In genomic region chr4:152710339-152710738, GRCm38 (mm10) we compare ENCODE assay signal across 28 mouse cellular contexts.
DNase-seq lines count a peak whose midpoint lies in the region; ATAC-seq and TF ChIP-seq lines count a peak whose summit lies in the region.
"Had no signal": no experiment of that assay in that cellular context is flagged by ENCODE, and none has a peak within 500 bp of the region (broad histone marks: within the 10 kb centered on the region; RNA-seq: fewer than 3 reads in every experiment).

No protein-coding gene starts in this region.

- H3K4me1 ChIP-seq in liver, postnatal 0 days (ENCODE audit: insufficient read depth): no peaks in the 10 kb centered on the region; the same call in 1 of the 2 replicates
- H3K4me1 ChIP-seq in liver, embryonic 12.5 days: no peaks in the 10 kb centered on the region
- H3K4me1 ChIP-seq in MEL (ENCODE audit: control insufficient read depth in 1 of 2, insufficient read depth in 2 of 2, low read length in 2 of 2): peaks cover 0 to 6% of the 10 kb centered on the region in 2 experiments; a peak in 2 of 4 replicates
- H3K4me1 ChIP-seq: embryonic facial prominence, embryonic 10.5 days; embryonic facial prominence, embryonic 13.5 days; forebrain, embryonic 10.5 days; forebrain, embryonic 13.5 days; heart, embryonic 12.5 days; heart, embryonic 15.5 days; hindbrain, embryonic 12.5 days; hindbrain, embryonic 15.5 days; intestine, embryonic 15.5 days had no signal

- TF ChIP-seq EP300 in liver, postnatal 0 days (IDR thresholded peaks at IDR 0.05; ENCODE audit: low read depth): peak; percentile 81
- peak in 1 of 2 experiments; percentile 35; a peak in 1 of 4 replicates for TF ChIP-seq EP300 in MEL (IDR thresholded peaks at IDR 0.05; ENCODE audit: low read depth in 1 of 2, low read length in 2 of 2)

- H3K4me2 ChIP-seq in liver, postnatal 0 days (ENCODE audit: low read depth, low read length): no peak overlapping the region
- H3K4me2 ChIP-seq in liver, embryonic 12.5 days: no peak overlapping the region
- H3K4me2 ChIP-seq: embryonic facial prominence, embryonic 13.5 days; forebrain, embryonic 13.5 days; heart, embryonic 12.5 days; heart, embryonic 15.5 days; hindbrain, embryonic 12.5 days; hindbrain, embryonic 15.5 days; intestine, embryonic 15.5 days had no signal

- no peak for TF ChIP-seq RAD21 in MEL (IDR thresholded peaks at IDR 0.05; ENCODE audit: low read depth, low read length)

- no peak for TF ChIP-seq POLR2A in MEL (IDR thresholded peaks at IDR 0.05; ENCODE audit: control insufficient read depth in 1 of 2, insufficient read depth in 1 of 2, low read depth in 1 of 2, low read length in 2 of 2, poor library complexity in 1 of 2)

- WGBS in liver, postnatal 0 days (ENCODE audit: insufficient replicate concordance): 67% methylated on average over 5 of the region's 5 CpGs
- 62% methylated on average over 5 of the region's 5 CpGs for WGBS in liver, embryonic 12.5 days (ENCODE audit: insufficient replicate concordance)

- ATAC-seq in cerebellum, adult (ENCODE audit: insufficient number of reproducible peaks, low FRiP score, low TSS enrichment): no peak
- ATAC-seq in liver, postnatal 0 days: peak; percentile 89
- no peak for ATAC-seq in liver, embryonic 12.5 days
- no peak for ATAC-seq in erythroid progenitor cell, adult 5-6 weeks (replicated peaks; ENCODE audit: low FRiP score, poor library complexity, severe bottlenecking)
- ATAC-seq: forebrain, embryonic 13.5 days; forebrain, postnatal 0 days; intestine, embryonic 15.5 days had no signal

- no peaks in the 10 kb centered on the region for H3K27me3 ChIP-seq in liver, postnatal 0 days (ENCODE audit: insufficient read depth, low read length)
- no peaks in the 10 kb centered on the region for H3K27me3 ChIP-seq in liver, embryonic 12.5 days (replicated peaks)
- no peaks in the 10 kb centered on the region for H3K27me3 ChIP-seq in MEL (ENCODE audit: control insufficient read depth in 1 of 2, insufficient read depth in 2 of 2, low read length in 2 of 2)
- H3K27me3 ChIP-seq: embryonic facial prominence, embryonic 13.5 days; forebrain, embryonic 13.5 days; heart, embryonic 12.5 days; heart, embryonic 15.5 days; hindbrain, embryonic 12.5 days; hindbrain, embryonic 15.5 days; intestine, embryonic 15.5 days had no signal

- peak; percentile 43 to 44 for DNase-seq in cerebellum, postnatal 10 days
- DNase-seq in liver, postnatal 0 days: peak; percentile 21
- DNase-seq in MEL (ENCODE audit: low read depth, low spot score): peak; percentile 29
- DNase-seq: adrenal gland, adult 2 months; adrenal gland, postnatal 14 days; cerebellum, adult 18-20 months; cerebellum, adult 9-10 months; cerebellum, postnatal 25 days; embryo, embryonic 11 days; forebrain, postnatal 0 days; gastrocnemius, adult 2 months; gastrocnemius, postnatal 14 days; heart, adult 11 months; heart, postnatal 4 days; kidney, adult 11 months had no signal

- no peaks in the 10 kb centered on the region for H3K79me2 ChIP-seq in MEL (ENCODE audit: control insufficient read depth, insufficient read depth, low read length, poor library complexity)

- H3K9ac ChIP-seq in liver, postnatal 0 days (replicated peaks): no peak overlapping the region
- H3K9ac ChIP-seq in liver, embryonic 12.5 days: no peak overlapping the region
- no peak overlapping the region for H3K9ac ChIP-seq in MEL (ENCODE audit: control insufficient read depth, low read depth, low read length, poor library complexity, severe bottlenecking)
- H3K9ac ChIP-seq: embryonic facial prominence, embryonic 13.5 days; forebrain, embryonic 13.5 days; forebrain, postnatal 0 days; heart, embryonic 12.5 days; heart, embryonic 15.5 days; hindbrain, embryonic 12.5 days; hindbrain, embryonic 15.5 days; intestine, embryonic 15.5 days had no signal

- no peaks in the 10 kb centered on the region for H3K9me3 ChIP-seq in liver, postnatal 0 days (ENCODE audit: low read length)
- H3K9me3 ChIP-seq in liver, embryonic 12.5 days (replicated peaks): peaks cover 8% of the 10 kb centered on the region; the same call in 1 of the 2 replicates
- H3K9me3 ChIP-seq in MEL (replicated peaks; ENCODE audit: insufficient read depth, low read length): no peaks in the 10 kb centered on the region
- H3K9me3 ChIP-seq: embryonic facial prominence, embryonic 10.5 days; embryonic facial prominence, embryonic 13.5 days; forebrain, embryonic 10.5 days; forebrain, embryonic 13.5 days; heart, embryonic 15.5 days; hindbrain, embryonic 12.5 days; hindbrain, embryonic 15.5 days; intestine, embryonic 15.5 days had no signal

- H3K27ac ChIP-seq in liver, postnatal 0 days (ENCODE audit: low read depth): no peak overlapping the region
- no peak overlapping the region for H3K27ac ChIP-seq in liver, embryonic 12.5 days
- no peak overlapping the region for H3K27ac ChIP-seq in MEL (ENCODE audit: control insufficient read depth, low read depth, low read length)
- H3K27ac ChIP-seq: embryonic facial prominence, embryonic 10.5 days; embryonic facial prominence, embryonic 13.5 days; forebrain, embryonic 10.5 days; forebrain, embryonic 13.5 days; gastrocnemius, adult 2 months; heart, embryonic 15.5 days; hindbrain, embryonic 12.5 days; hindbrain, embryonic 15.5 days; intestine, embryonic 15.5 days had no signal

- TF ChIP-seq CTCF in liver, postnatal 0 days (IDR thresholded peaks at IDR 0.05; ENCODE audit: low read depth): no peak
- TF ChIP-seq CTCF in MEL (IDR thresholded peaks at IDR 0.05 in 2 of 3, conservative IDR thresholded peaks at IDR 0.05 in 1 of 3; ENCODE audit: control insufficient read depth in 1 of 3, insufficient read depth in 1 of 3, low read depth in 2 of 3, low read length in 3 of 3, poor library complexity in 1 of 3, severe bottlenecking in 1 of 3): no peak

- no peak overlapping the region for H3K4me3 ChIP-seq in liver, postnatal 0 days (ENCODE audit: low read depth, low read length)
- H3K4me3 ChIP-seq in liver, embryonic 12.5 days: no peak overlapping the region
- H3K4me3 ChIP-seq in MEL (ENCODE audit: control insufficient read depth in 1 of 2, insufficient read depth in 1 of 2, low read depth in 2 of 2, low read length in 2 of 2): no peak overlapping the region
- H3K4me3 ChIP-seq: embryonic facial prominence, embryonic 10.5 days; embryonic facial prominence, embryonic 13.5 days; erythroblast, embryonic 14.5 days; forebrain, embryonic 10.5 days; forebrain, embryonic 13.5 days; gastrocnemius, adult 2 months; heart, embryonic 12.5 days; heart, embryonic 15.5 days; hindbrain, embryonic 12.5 days; hindbrain, embryonic 15.5 days; intestine, embryonic 15.5 days had no signal

- H3K36me3 ChIP-seq in liver, postnatal 0 days (replicated peaks; ENCODE audit: insufficient read depth, low read length): no peaks in the 10 kb centered on the region
- H3K36me3 ChIP-seq in liver, embryonic 12.5 days: no peaks in the 10 kb centered on the region
- no peaks in the 10 kb centered on the region; a peak in 1 of 4 replicates for H3K36me3 ChIP-seq in MEL (ENCODE audit: control insufficient read depth in 1 of 2, insufficient read depth in 2 of 2, low read length in 2 of 2)
- H3K36me3 ChIP-seq: embryonic facial prominence, embryonic 10.5 days; embryonic facial prominence, embryonic 13.5 days; forebrain, embryonic 10.5 days; heart, embryonic 12.5 days; heart, embryonic 15.5 days; hindbrain, embryonic 12.5 days; hindbrain, embryonic 15.5 days; intestine, embryonic 15.5 days had no signal

TF ChIP-seq in MEL, 35 proteins besides CTCF, POLR2A, EP300 and RAD21:
- TF ChIP-seq ZNF384 (IDR thresholded peaks at IDR 0.05; ENCODE audit: low read depth, low read length) (no peak), USF1 (IDR thresholded peaks at IDR 0.05; ENCODE audit: low read depth, low read length) (no peak), POLR2AphosphoS5 (IDR thresholded peaks at IDR 0.05; ENCODE audit: borderline replicate concordance, low read depth, low read length) (no peak), TAL1 (IDR thresholded peaks at IDR 0.05; ENCODE audit: low read length) (peak; percentile 80), MAFK (IDR thresholded peaks at IDR 0.05; ENCODE audit: borderline replicate concordance, low read depth, low read length) (no peak), TCF12 (IDR thresholded peaks at IDR 0.05; ENCODE audit: low read depth, low read length) (peak; percentile 77), ETS1 (IDR thresholded peaks at IDR 0.05; ENCODE audit: low read depth, low read length) (peak; percentile 63)
TF ChIP-seq in MEL: peak in this region for 3.
